In genomic region chr6:72235098-72235806, GRCm38 (mm10) we compare ENCODE assay signal across 8 mouse cellular contexts. TPM values are rescaled to one million over a fixed set of nuclear protein-coding genes. Genes with fewer than 3 reads are reported as not detected.
DNase-seq lines count a peak whose midpoint lies in the region; ATAC-seq and TF ChIP-seq lines count a peak whose summit lies in the region.

Atoh8 (minus strand) TSS chr6:72235577.

- WGBS in forebrain, embryonic 12.5 days: under 1% methylated on average over 63 of the region's 68 CpGs
- WGBS in heart, postnatal 0 days: 3% methylated on average over 61 of the region's 68 CpGs
- WGBS in lung, embryonic 15.5 days: under 1% methylated on average over 63 of the region's 68 CpGs

- H3K4me3 ChIP-seq in ES-Bruce4 (ENCODE audit: low read depth, low read length): peak within 1 kb of the TSS; percentile 85
- peak within 1 kb of the TSS; percentile 57 for H3K4me3 ChIP-seq in bone marrow macrophage, adult 2 months (ENCODE audit: insufficient read depth, low read length)
- peak within 1 kb of the TSS; percentile 60 for H3K4me3 ChIP-seq in forebrain, embryonic 12.5 days (replicated peaks)
- H3K4me3 ChIP-seq in heart, postnatal 0 days (ENCODE audit: low read depth, low read length): peak within 1 kb of the TSS; percentile 68
- peak within 1 kb of the TSS; percentile 77 for H3K4me3 ChIP-seq in lung, embryonic 15.5 days

- no peak for TF ChIP-seq POLR2A in ES-Bruce4 (IDR thresholded peaks at IDR 0.05; ENCODE audit: insufficient read depth, low read length)
- TF ChIP-seq POLR2A in bone marrow macrophage, adult 2 months (IDR thresholded peaks at IDR 0.05; ENCODE audit: borderline replicate concordance, low read depth, low read length): no peak

- ATAC-seq in forebrain, embryonic 12.5 days (ENCODE audit: low FRiP score): peak; percentile 59
- peak; percentile 62 for ATAC-seq in heart, postnatal 0 days (ENCODE audit: insufficient read depth, low read depth)
- ATAC-seq in lung, embryonic 15.5 days (ENCODE audit: borderline replicate concordance, extremely low read depth, low FRiP score, low TSS enrichment): peak; percentile 71
- ATAC-seq in inflammation-experienced regulatory T-cells, adult 6 months: no peak

- peaks cover 14% of the 10 kb centered on the region for H3K27me3 ChIP-seq in ES-Bruce4 (ENCODE audit: control insufficient read depth, insufficient read depth, low read length, poor library complexity, severe bottlenecking)
- H3K27me3 ChIP-seq in forebrain, embryonic 12.5 days: peaks cover 65% of the 10 kb centered on the region
- no peaks in the 10 kb centered on the region for H3K27me3 ChIP-seq in heart, postnatal 0 days (ENCODE audit: control insufficient read depth, insufficient read depth, low read length)
- peaks cover 23% of the 10 kb centered on the region; the same call in 1 of the 2 replicates for H3K27me3 ChIP-seq in lung, embryonic 15.5 days

- no peak for TF ChIP-seq EP300 in ES-Bruce4 (IDR thresholded peaks at IDR 0.05; ENCODE audit: insufficient read depth, low read depth, low read length)
- no peak for TF ChIP-seq EP300 in heart, postnatal 0 days (IDR thresholded peaks at IDR 0.05; ENCODE audit: low read depth)

- H3K36me3 ChIP-seq in ES-Bruce4 (ENCODE audit: control insufficient read depth, insufficient read depth, low read length, poor library complexity, severe bottlenecking): no peaks in the 10 kb centered on the region
- no peaks in the 10 kb centered on the region for H3K36me3 ChIP-seq in forebrain, embryonic 12.5 days (replicated peaks)
- H3K36me3 ChIP-seq in heart, postnatal 0 days (replicated peaks; ENCODE audit: control insufficient read depth, insufficient read depth, low read length): no peaks in the 10 kb centered on the region
- no peaks in the 10 kb centered on the region for H3K36me3 ChIP-seq in lung, embryonic 15.5 days

- H3K27ac ChIP-seq in ES-Bruce4 (ENCODE audit: insufficient read depth, low read length): no peak within 1 kb of the TSS
- H3K27ac ChIP-seq in bone marrow macrophage, adult 2 months (ENCODE audit: insufficient read depth, low read depth, low read length): no peak within 1 kb of the TSS
- H3K27ac ChIP-seq in forebrain, embryonic 12.5 days: peak within 1 kb of the TSS; percentile 70
- peak within 1 kb of the TSS; percentile 65 for H3K27ac ChIP-seq in heart, postnatal 0 days (ENCODE audit: low read depth)
- H3K27ac ChIP-seq in lung, embryonic 15.5 days: peak within 1 kb of the TSS; percentile 87

- peak within 1 kb of the TSS; percentile 99 for H3K4me2 ChIP-seq in forebrain, embryonic 12.5 days
- peak within 1 kb of the TSS; percentile 95 for H3K4me2 ChIP-seq in heart, postnatal 0 days (ENCODE audit: low read depth, low read length)
- peak within 1 kb of the TSS; percentile 98 for H3K4me2 ChIP-seq in lung, embryonic 15.5 days

- no peaks in the 10 kb centered on the region for H3K9me3 ChIP-seq in ES-Bruce4 (replicated peaks; ENCODE audit: control insufficient read depth, insufficient read depth, low read length, poor library complexity, severe bottlenecking)
- H3K9me3 ChIP-seq in forebrain, embryonic 12.5 days: no peaks in the 10 kb centered on the region
- no peaks in the 10 kb centered on the region for H3K9me3 ChIP-seq in heart, postnatal 0 days (replicated peaks; ENCODE audit: control insufficient read depth, low read length)
- no peaks in the 10 kb centered on the region for H3K9me3 ChIP-seq in lung, embryonic 15.5 days

- H3K9ac ChIP-seq in ES-Bruce4 (ENCODE audit: low read depth, poor library complexity, severe bottlenecking): peak within 1 kb of the TSS; percentile 44
- peak within 1 kb of the TSS; percentile 66 for H3K9ac ChIP-seq in forebrain, embryonic 12.5 days
- H3K9ac ChIP-seq in heart, postnatal 0 days (replicated peaks; ENCODE audit: low read depth, low read length): peak within 1 kb of the TSS; percentile 54
- peak within 1 kb of the TSS; percentile 61 for H3K9ac ChIP-seq in lung, embryonic 15.5 days

- DNase-seq in heart, postnatal 0 days (ENCODE audit: low spot score): no peak
- DNase-seq in kidney, postnatal 25 days: peak; percentile 66 to 83
- peak; percentile 44 for DNase-seq in ovary, postnatal 10 days (ENCODE audit: low spot score)

- TF ChIP-seq CTCF in ES-Bruce4 (IDR thresholded peaks at IDR 0.05; ENCODE audit: low read depth, low read length): no peak
- TF ChIP-seq CTCF in bone marrow macrophage, adult 2 months (IDR thresholded peaks at IDR 0.05; ENCODE audit: low read depth, low read length): no peak
- TF ChIP-seq CTCF in heart, postnatal 0 days (IDR thresholded peaks at IDR 0.05; ENCODE audit: low read depth): no peak

- no peaks in the 10 kb centered on the region for H3K4me1 ChIP-seq in ES-Bruce4 (ENCODE audit: control insufficient read depth, insufficient read depth, low read length)
- H3K4me1 ChIP-seq in bone marrow macrophage, adult 2 months (ENCODE audit: control insufficient read depth, insufficient read depth, low read length): 0 out of 2 replicates have a peak, but pooled peaks cover 3% of the 10 kb centered on the region
- peaks cover 53% of the 10 kb centered on the region for H3K4me1 ChIP-seq in forebrain, embryonic 12.5 days
- H3K4me1 ChIP-seq in heart, postnatal 0 days (ENCODE audit: control insufficient read depth, insufficient read depth): peaks cover 20% of the 10 kb centered on the region
- peaks cover 69% of the 10 kb centered on the region for H3K4me1 ChIP-seq in lung, embryonic 15.5 days

RNA-seq across cellular contexts. Expression of gene Atoh8, which starts in this region (rescaled TPM):
- polyA plus RNA-seq in ES-Bruce4 (2011; ENCODE audit: insufficient read depth, insufficient read length, low read depth, missing spikeins): not detected in 2 replicates
- polyA plus RNA-seq in bone marrow macrophage, adult 2 months (2012; ENCODE audit: insufficient read depth, insufficient read length, missing spikeins): not detected in 2 replicates
- polyA plus RNA-seq in forebrain, embryonic 12.5 days (2016; fragmentation: Nextera tagmentation; extraction: Ambion mirVana): 6.5 and 7.5 TPM in 2 replicates
- total RNA-seq in heart, postnatal 0 days (2014; rRNA removed; ENCODE audit: low replicate concordance): 4.5 and 14.7 TPM in 2 replicates
- 7.1 and 8.6 TPM in 2 replicates for polyA plus RNA-seq in heart, postnatal 0 days (2015; fragmentation: Nextera tagmentation; extraction: Ambion mirVana)
- polyA plus RNA-seq in lung, embryonic 15.5 days (2015; fragmentation: Nextera tagmentation; extraction: Ambion mirVana): 25.4 and 27.8 TPM in 2 replicates
- not detected for polyA plus RNA-seq in inflammation-experienced regulatory T-cells, adult 6 months (2017; shearing (Covaris generic))

Comparison
In these comparisons a context has a peak if more than half of its experiments do, and no peak if none do; other contexts are left out.
1. H3K27ac ChIP-seq: peak in forebrain, embryonic 12.5 days (single experiment), heart, postnatal 0 days (single experiment) and lung, embryonic 15.5 days (single experiment); none in ES-Bruce4 (single experiment) and bone marrow macrophage, adult 2 months (single experiment).
2. Peak in every context shown above with its lines, with median percentiles within 50 percentile points of each other: H3K4me3 ChIP-seq, H3K9ac ChIP-seq and H3K4me2 ChIP-seq.